Mouse (Mus musculus): ENCODE measurements at regions not wholly inside any gene's neighbourhood (a gene's known extent, or its start where the extent isn't known, plus 50 kb on each side); places are given as distances from the start of the nearest gene placed in this dataset.

GRCm38 (mm10) chr15:50997209-50997763 is 2887.4 kb upstream of the Gm7489 start:
- peak; percentile 95 for DNase-seq
- no peak for TF ChIP-seq POLR2A (IDR thresholded peaks at IDR 0.05; ENCODE audit: low read depth, low read length)
- no peak for TF ChIP-seq CTCF (conservative IDR thresholded peaks at IDR 0.05; ENCODE audit: insufficient read depth, insufficient read length, low read depth, low read length)
- Histone ChIP-seq H3K27ac (ENCODE audit: insufficient read depth, low read depth, low read length) (peak overlapping the region; percentile 90), H3K36me3 (ENCODE audit: control insufficient read depth, insufficient read depth, low read length) (no peaks in the 10 kb centered on the region), H3K4me3 (ENCODE audit: insufficient read depth, low read depth, low read length) (peak overlapping the region; percentile 39; the same call in 1 of the 2 replicates), H3K27me3 (replicated peaks; ENCODE audit: control insufficient read depth, insufficient read depth, low read length) (no peaks in the 10 kb centered on the region), H3K4me1 (ENCODE audit: control insufficient read depth, insufficient read depth, low read length) (peaks cover 6% of the 10 kb centered on the region; the same call in 1 of the 2 replicates)
- WGBS = 38% methylated on average over 11 of the region's 11 CpGs

- no peak overlapping the region for H3K27ac ChIP-seq (ENCODE audit: insufficient read depth, low read depth, low read length)
- 9% methylated on average over 1 of the region's 1 CpGs for WGBS
- DNase-seq = peak; percentile 5
- no peak overlapping the region for H3K4me3 ChIP-seq (ENCODE audit: insufficient read depth, low read depth, low read length)
- no peaks in the 10 kb centered on the region for H3K27me3 ChIP-seq (replicated peaks; ENCODE audit: control insufficient read depth, insufficient read depth, low read length)
- H3K36me3 ChIP-seq (ENCODE audit: control insufficient read depth, insufficient read depth, low read length) = no peaks in the 10 kb centered on the region
- H3K4me1 ChIP-seq (ENCODE audit: control insufficient read depth, insufficient read depth, low read length) = no peaks in the 10 kb centered on the region
- TF ChIP-seq CTCF (conservative IDR thresholded peaks at IDR 0.05; ENCODE audit: insufficient read depth, insufficient read length, low read depth, low read length) = no peak
- no peak for TF ChIP-seq POLR2A (IDR thresholded peaks at IDR 0.05; ENCODE audit: low read depth, low read length)
These were observed 2845.7 kb upstream of the Gm7489 start for GRCm38 (mm10) chr15:51038968-51039367.

GRCm38 (mm10) chr15:51070538-51070937 is 2814.2 kb upstream of the Gm7489 start:
- TF ChIP-seq CTCF (conservative IDR thresholded peaks at IDR 0.05; ENCODE audit: insufficient read depth, insufficient read length, low read depth, low read length) (no peak), POLR2A (IDR thresholded peaks at IDR 0.05; ENCODE audit: low read depth, low read length) (no peak)
- WGBS = 88% methylated on average over 10 of the region's 10 CpGs
- no peak overlapping the region for H3K27ac ChIP-seq (ENCODE audit: insufficient read depth, low read depth, low read length)
- H3K36me3 ChIP-seq (ENCODE audit: control insufficient read depth, insufficient read depth, low read length) = no peaks in the 10 kb centered on the region
- no peak overlapping the region for H3K4me3 ChIP-seq (ENCODE audit: insufficient read depth, low read depth, low read length)
- H3K27me3 ChIP-seq (replicated peaks; ENCODE audit: control insufficient read depth, insufficient read depth, low read length) = no peaks in the 10 kb centered on the region
- no peak for DNase-seq
- no peaks in the 10 kb centered on the region for H3K4me1 ChIP-seq (ENCODE audit: control insufficient read depth, insufficient read depth, low read length)

GRCm38 (mm10) chr15:51071132-51071656 is 2813.5 kb upstream of the Gm7489 start:
- WGBS = 68% methylated on average over 10 of the region's 10 CpGs
- TF ChIP-seq CTCF (conservative IDR thresholded peaks at IDR 0.05; ENCODE audit: insufficient read depth, insufficient read length, low read depth, low read length) = no peak
- TF ChIP-seq POLR2A (IDR thresholded peaks at IDR 0.05; ENCODE audit: low read depth, low read length) = no peak
- Histone ChIP-seq H3K27me3 (replicated peaks; ENCODE audit: control insufficient read depth, insufficient read depth, low read length) (no peaks in the 10 kb centered on the region), H3K4me3 (ENCODE audit: insufficient read depth, low read depth, low read length) (no peak overlapping the region), H3K4me1 (ENCODE audit: control insufficient read depth, insufficient read depth, low read length) (no peaks in the 10 kb centered on the region), H3K36me3 (ENCODE audit: control insufficient read depth, insufficient read depth, low read length) (no peaks in the 10 kb centered on the region), H3K27ac (ENCODE audit: insufficient read depth, low read depth, low read length) (no peak overlapping the region)
- peak; percentile 31 for DNase-seq

- no peak for DNase-seq
- no peak overlapping the region for H3K27ac ChIP-seq (ENCODE audit: insufficient read depth, low read depth, low read length)
- 84% methylated on average over 6 of the region's 6 CpGs for WGBS
- no peak overlapping the region for H3K4me3 ChIP-seq (ENCODE audit: insufficient read depth, low read depth, low read length)
- H3K36me3 ChIP-seq (ENCODE audit: control insufficient read depth, insufficient read depth, low read length) = no peaks in the 10 kb centered on the region
- no peaks in the 10 kb centered on the region for H3K27me3 ChIP-seq (replicated peaks; ENCODE audit: control insufficient read depth, insufficient read depth, low read length)
- TF ChIP-seq CTCF (conservative IDR thresholded peaks at IDR 0.05; ENCODE audit: insufficient read depth, insufficient read length, low read depth, low read length) (no peak), POLR2A (IDR thresholded peaks at IDR 0.05; ENCODE audit: low read depth, low read length) (no peak)
- H3K4me1 ChIP-seq (ENCODE audit: control insufficient read depth, insufficient read depth, low read length) = no peaks in the 10 kb centered on the region
These were observed 2811.0 kb upstream of the Gm7489 start for GRCm38 (mm10) chr15:51073678-51074077.

- 87% methylated on average over 7 of the region's 7 CpGs for WGBS
- no peaks in the 10 kb centered on the region for H3K4me1 ChIP-seq (ENCODE audit: control insufficient read depth, insufficient read depth, low read length)
- H3K27ac ChIP-seq (ENCODE audit: insufficient read depth, low read depth, low read length) = no peak overlapping the region
- no peaks in the 10 kb centered on the region for H3K27me3 ChIP-seq (replicated peaks; ENCODE audit: control insufficient read depth, insufficient read depth, low read length)
- no peak for DNase-seq
- H3K4me3 ChIP-seq (ENCODE audit: insufficient read depth, low read depth, low read length) = no peak overlapping the region
- TF ChIP-seq CTCF (conservative IDR thresholded peaks at IDR 0.05; ENCODE audit: insufficient read depth, insufficient read length, low read depth, low read length) (no peak), POLR2A (IDR thresholded peaks at IDR 0.05; ENCODE audit: low read depth, low read length) (no peak)
- H3K36me3 ChIP-seq (ENCODE audit: control insufficient read depth, insufficient read depth, low read length) = no peaks in the 10 kb centered on the region
These were observed 2810.5 kb upstream of the Gm7489 start for GRCm38 (mm10) chr15:51074196-51074595.

- DNase-seq = no peak
- Histone ChIP-seq H3K36me3 (ENCODE audit: control insufficient read depth, insufficient read depth, low read length) (no peaks in the 10 kb centered on the region), H3K4me1 (ENCODE audit: control insufficient read depth, insufficient read depth, low read length) (no peaks in the 10 kb centered on the region), H3K27ac (ENCODE audit: insufficient read depth, low read depth, low read length) (no peak overlapping the region), H3K4me3 (ENCODE audit: insufficient read depth, low read depth, low read length) (no peak overlapping the region), H3K27me3 (replicated peaks; ENCODE audit: control insufficient read depth, insufficient read depth, low read length) (no peaks in the 10 kb centered on the region)
- TF ChIP-seq CTCF (conservative IDR thresholded peaks at IDR 0.05; ENCODE audit: insufficient read depth, insufficient read length, low read depth, low read length) (no peak), POLR2A (IDR thresholded peaks at IDR 0.05; ENCODE audit: low read depth, low read length) (no peak)
- WGBS = 53% methylated on average over 12 of the region's 12 CpGs
These were observed 2800.9 kb upstream of the Gm7489 start for GRCm38 (mm10) chr15:51083677-51084322.
